In the genomic region with DNA sequence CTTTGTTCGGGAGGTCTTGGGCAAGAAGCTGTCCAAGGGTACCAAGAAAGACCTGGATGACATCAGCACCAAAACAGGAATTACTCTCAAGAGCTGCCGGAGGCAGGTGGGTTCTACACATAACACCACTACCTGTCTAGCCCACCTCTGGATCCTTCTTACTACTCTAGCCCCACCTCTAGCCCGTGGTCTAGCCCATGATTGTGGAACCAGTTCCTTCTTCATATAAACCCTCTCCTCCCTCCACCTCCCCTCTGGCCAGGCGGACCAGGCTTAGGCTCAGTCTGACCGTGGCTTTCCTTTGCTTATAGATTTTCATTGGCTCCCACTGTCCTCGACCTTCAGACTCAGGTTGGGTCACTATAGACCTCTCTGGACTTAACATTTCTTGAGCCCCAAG, we compare ENCODE assay signal across 9 mouse cellular contexts. TPM values are rescaled to one million over a fixed set of nuclear protein-coding genes. Genes with fewer than 3 reads are reported as not detected.
DNase-seq lines count a peak whose midpoint lies in the region; ATAC-seq and TF ChIP-seq lines count a peak whose summit lies in the region.
"Had no signal": no experiment of that assay in that cellular context is flagged by ENCODE, and none has a peak within 500 bp of the region (broad histone marks: within the 10 kb centered on the region; RNA-seq: fewer than 3 reads in every experiment).

No protein-coding gene starts in this region.

- no peak for TF ChIP-seq CTCF in heart, postnatal 0 days (IDR thresholded peaks at IDR 0.05; ENCODE audit: low read depth)

- no peak for ATAC-seq in heart, postnatal 0 days (ENCODE audit: insufficient read depth, low read depth)
- no peak for ATAC-seq in hindbrain, embryonic 13.5 days (ENCODE audit: low FRiP score)
- no peak for ATAC-seq in midbrain, embryonic 12.5 days (ENCODE audit: low FRiP score, low read depth)

- peak overlapping the region; percentile 73 for H3K9ac ChIP-seq in heart, postnatal 0 days (replicated peaks; ENCODE audit: low read depth, low read length)
- H3K9ac ChIP-seq in hindbrain, embryonic 13.5 days, result peak overlapping the region; percentile 84
- peak overlapping the region; percentile 82; the same call in 1 of the 2 replicates for H3K9ac ChIP-seq in midbrain, embryonic 12.5 days (replicated peaks)

- H3K4me3 ChIP-seq in heart, postnatal 0 days (ENCODE audit: low read depth, low read length), result peak overlapping the region; percentile 79
- peak overlapping the region; percentile 76 for H3K4me3 ChIP-seq in brown adipose tissue, adult 24 weeks (ENCODE audit: insufficient read depth, low read depth, low read length)
- peak overlapping the region; percentile 75 for H3K4me3 ChIP-seq in hindbrain, embryonic 13.5 days
- H3K4me3 ChIP-seq in midbrain, embryonic 12.5 days, result peak overlapping the region; percentile 81

- H3K27ac ChIP-seq in heart, postnatal 0 days (ENCODE audit: low read depth), result no peak overlapping the region
- no peak overlapping the region for H3K27ac ChIP-seq in brown adipose tissue, adult 24 weeks (replicated peaks; ENCODE audit: low read depth, low read length)
- no peak overlapping the region for H3K27ac ChIP-seq in hindbrain, embryonic 13.5 days
- no peak overlapping the region for H3K27ac ChIP-seq in midbrain, embryonic 12.5 days (replicated peaks)

- H3K9me3 ChIP-seq in heart, postnatal 0 days (replicated peaks; ENCODE audit: control insufficient read depth, low read length), result no peaks in the 10 kb centered on the region
- H3K9me3 ChIP-seq in hindbrain, embryonic 13.5 days, result no peaks in the 10 kb centered on the region
- no peaks in the 10 kb centered on the region for H3K9me3 ChIP-seq in midbrain, embryonic 12.5 days

- no peaks in the 10 kb centered on the region for H3K27me3 ChIP-seq in heart, postnatal 0 days (ENCODE audit: control insufficient read depth, insufficient read depth, low read length)
- H3K27me3 ChIP-seq in hindbrain, embryonic 13.5 days, result peaks cover 11% of the 10 kb centered on the region
- H3K27me3 ChIP-seq in midbrain, embryonic 12.5 days, result peaks cover 15% of the 10 kb centered on the region

- 83% methylated on average over 6 of the region's 6 CpGs for WGBS in heart, postnatal 0 days
- 87% methylated on average over 6 of the region's 6 CpGs for WGBS in hindbrain, embryonic 13.5 days
- WGBS in midbrain, embryonic 12.5 days, result 88% methylated on average over 6 of the region's 6 CpGs

- peaks cover 34% of the 10 kb centered on the region for H3K36me3 ChIP-seq in heart, postnatal 0 days (replicated peaks; ENCODE audit: control insufficient read depth, insufficient read depth, low read length)
- H3K36me3 ChIP-seq in hindbrain, embryonic 13.5 days, result peaks cover 43% of the 10 kb centered on the region
- peaks cover 31% of the 10 kb centered on the region for H3K36me3 ChIP-seq in midbrain, embryonic 12.5 days

- peaks cover 20% of the 10 kb centered on the region for H3K4me1 ChIP-seq in heart, postnatal 0 days (ENCODE audit: control insufficient read depth, insufficient read depth)
- peaks cover 5% of the 10 kb centered on the region; the same call in 1 of the 2 replicates for H3K4me1 ChIP-seq in brown adipose tissue, adult 24 weeks (ENCODE audit: control insufficient read depth, insufficient read depth, insufficient read length, low read length)
- peaks cover 50% of the 10 kb centered on the region for H3K4me1 ChIP-seq in hindbrain, embryonic 13.5 days (replicated peaks)
- H3K4me1 ChIP-seq in midbrain, embryonic 12.5 days, result peaks cover 37% of the 10 kb centered on the region

- TF ChIP-seq EP300 in heart, postnatal 0 days (IDR thresholded peaks at IDR 0.05; ENCODE audit: low read depth), result no peak

- no peak for DNase-seq in heart, postnatal 0 days (ENCODE audit: low spot score)
- DNase-seq in heart, adult 9 months (ENCODE audit: low spot score in 2 of 2), result no peak
- no peak for DNase-seq in right cerebral cortex, adult 2 months (ENCODE audit: low spot score in 2 of 2)
- DNase-seq in adrenal gland, adult 18-20 months (ENCODE audit: low spot score in 2 of 2), result no peak
- DNase-seq in adrenal gland, postnatal 36 days, result no peak

- peak overlapping the region; percentile 94 for H3K4me2 ChIP-seq in heart, postnatal 0 days (ENCODE audit: low read depth, low read length)
- H3K4me2 ChIP-seq in hindbrain, embryonic 13.5 days, result peak overlapping the region; percentile 95
- peak overlapping the region; percentile 98 for H3K4me2 ChIP-seq in midbrain, embryonic 12.5 days (replicated peaks)

RNA-seq across cellular contexts. Expression of gene Fibp, which starts 1.0 kb away (rescaled TPM):
- total RNA-seq in heart, postnatal 0 days (2014; rRNA removed; ENCODE audit: low replicate concordance), result 81.6 and 86.4 TPM in 2 replicates
- 142 and 146 TPM in 2 replicates for polyA plus RNA-seq in heart, postnatal 0 days (2015; fragmentation: Nextera tagmentation; extraction: Ambion mirVana)
- 34.8 and 44.0 TPM in 2 replicates for polyA plus RNA-seq in brown adipose tissue, adult 24 weeks (2012; ENCODE audit: insufficient read depth, insufficient read length, missing spikeins)
- 169 and 179 TPM in 2 replicates for polyA plus RNA-seq in hindbrain, embryonic 13.5 days (2015; fragmentation: Nextera tagmentation; extraction: Ambion mirVana)
- 144 and 149 TPM in 2 replicates for polyA plus RNA-seq in midbrain, embryonic 12.5 days (2016; fragmentation: Nextera tagmentation; extraction: Ambion mirVana)
- total RNA-seq in adrenal gland, adult 18-20 months (2021), result 10 to 100 TPM; 75.0 to 82.0 TPM
- total RNA-seq in adrenal gland, postnatal 36 days (2021), result 10 to 100 TPM; 89.1 to 95.3 TPM

RNA-seq across cellular contexts. Expression of gene Ccdc85b, which starts 3.7 kb away (rescaled TPM):
- total RNA-seq in heart, postnatal 0 days (2014; rRNA removed; ENCODE audit: low replicate concordance), result 9.2 and 11.3 TPM in 2 replicates
- polyA plus RNA-seq in heart, postnatal 0 days (2015; fragmentation: Nextera tagmentation; extraction: Ambion mirVana), result 10.2 and 10.6 TPM in 2 replicates
- polyA plus RNA-seq in brown adipose tissue, adult 24 weeks (2012; ENCODE audit: insufficient read depth, insufficient read length, missing spikeins), result 2.2 and 6.5 TPM in 2 replicates
- 9.6 and 10.2 TPM in 2 replicates for polyA plus RNA-seq in hindbrain, embryonic 13.5 days (2015; fragmentation: Nextera tagmentation; extraction: Ambion mirVana)
- 10.1 TPM in 2 replicates for polyA plus RNA-seq in midbrain, embryonic 12.5 days (2016; fragmentation: Nextera tagmentation; extraction: Ambion mirVana)
- total RNA-seq in adrenal gland, adult 18-20 months (2021), result 1 to 10 TPM; 6.4 TPM
- 1 to 10 TPM; 7.9 to 8.3 TPM for total RNA-seq in adrenal gland, postnatal 36 days (2021)

RNA-seq across cellular contexts. Expression of gene Ctsw, which starts 6.9 kb away (rescaled TPM):
- not detected in 2 replicates for total RNA-seq in heart, postnatal 0 days (2014; rRNA removed; ENCODE audit: low replicate concordance)
- 0.42 and 0.73 TPM in 2 replicates for polyA plus RNA-seq in heart, postnatal 0 days (2015; fragmentation: Nextera tagmentation; extraction: Ambion mirVana)
- polyA plus RNA-seq in brown adipose tissue, adult 24 weeks (2012; ENCODE audit: insufficient read depth, insufficient read length, missing spikeins), result not detected in 2 replicates
- polyA plus RNA-seq in hindbrain, embryonic 13.5 days (2015; fragmentation: Nextera tagmentation; extraction: Ambion mirVana), result 5.0 and 5.8 TPM in 2 replicates
- polyA plus RNA-seq in midbrain, embryonic 12.5 days (2016; fragmentation: Nextera tagmentation; extraction: Ambion mirVana), result 3.6 and 3.9 TPM in 2 replicates
- total RNA-seq in adrenal gland, adult 18-20 months (2021), result 1 to 10 TPM; 1.0 to 2.1 TPM
- under 1 TPM in 1 of 2 experiments, not detected in 1; 0.26 TPM for total RNA-seq in adrenal gland, postnatal 36 days (2021)

RNA-seq across cellular contexts. Expression of gene Efemp2, which starts 12.3 kb away (rescaled TPM):
- total RNA-seq in heart, postnatal 0 days (2014; rRNA removed; ENCODE audit: low replicate concordance), result 46.8 and 52.7 TPM in 2 replicates
- polyA plus RNA-seq in heart, postnatal 0 days (2015; fragmentation: Nextera tagmentation; extraction: Ambion mirVana), result 32.2 and 34.1 TPM in 2 replicates
- 10.1 and 16.1 TPM in 2 replicates for polyA plus RNA-seq in brown adipose tissue, adult 24 weeks (2012; ENCODE audit: insufficient read depth, insufficient read length, missing spikeins)
- 45.6 and 48.7 TPM in 2 replicates for polyA plus RNA-seq in hindbrain, embryonic 13.5 days (2015; fragmentation: Nextera tagmentation; extraction: Ambion mirVana)
- 57.9 and 68.9 TPM in 2 replicates for polyA plus RNA-seq in midbrain, embryonic 12.5 days (2016; fragmentation: Nextera tagmentation; extraction: Ambion mirVana)
- total RNA-seq in adrenal gland, adult 18-20 months (2021), result 10 to 100 TPM; 56.9 to 91.1 TPM
- total RNA-seq in adrenal gland, postnatal 36 days (2021), result 10 to 100 TPM; 50.2 to 87.9 TPM

RNA-seq across cellular contexts. Expression of gene Fosl1, which starts 14.1 kb away (rescaled TPM):
- total RNA-seq in heart, postnatal 0 days (2014; rRNA removed; ENCODE audit: low replicate concordance), result not detected in 2 replicates
- 0.12 TPM in 1 of 2 replicates, not detected in the other for polyA plus RNA-seq in heart, postnatal 0 days (2015; fragmentation: Nextera tagmentation; extraction: Ambion mirVana)
- not detected in 2 replicates for polyA plus RNA-seq in brown adipose tissue, adult 24 weeks (2012; ENCODE audit: insufficient read depth, insufficient read length, missing spikeins)
- 0.48 TPM in 1 of 2 replicates, not detected in the other for polyA plus RNA-seq in hindbrain, embryonic 13.5 days (2015; fragmentation: Nextera tagmentation; extraction: Ambion mirVana)
- polyA plus RNA-seq in midbrain, embryonic 12.5 days (2016; fragmentation: Nextera tagmentation; extraction: Ambion mirVana), result not detected in 2 replicates
- 1 to 10 TPM; 1.1 to 4.9 TPM for total RNA-seq in adrenal gland, adult 18-20 months (2021)
- total RNA-seq in adrenal gland, postnatal 36 days (2021), result 1 to 10 TPM in 1 of 2 experiments, not detected in 1; 5.3 TPM
- total RNA-seq: left cerebral cortex, postnatal 14 days had no signal
